Mouse (Mus musculus) embryo, embryonic 11 days (tissue): Measurements from ENCODE around the gene Olfr643.

Experiments used
- DNase-seq: peaks from one replicate; pipeline ENCODE4 v3.0.0-alpha.2; 2015

Olfr643 gene

GRCm38 (mm10) chr7:104137305-104137704 is at the start of gene Olfr643:
Gene Olfr643 (minus strand): TSS chr7:104137405.
- DNase-seq: no peak

DNA sequence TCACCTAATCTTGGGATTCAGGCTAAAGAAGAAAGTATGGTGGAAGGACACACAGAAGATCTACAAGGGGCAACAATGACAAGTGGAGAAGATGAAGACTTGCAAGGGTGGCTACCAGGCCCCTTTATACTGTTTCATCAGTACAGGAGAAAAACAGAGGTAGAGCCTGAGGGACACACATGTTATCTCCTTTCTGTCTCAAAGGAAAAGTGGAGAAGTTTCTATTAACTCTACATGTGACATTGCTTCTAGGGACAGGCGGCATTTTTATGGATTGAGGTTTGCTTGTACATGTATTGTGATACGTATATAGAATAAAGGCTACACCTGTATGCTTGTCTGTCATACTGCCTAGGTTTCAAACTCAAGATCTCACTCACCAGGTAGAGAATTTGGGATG is 46.1 kb upstream of the Olfr643 start, which contains the start of gene Olfr648:
Olfr648 (minus strand) TSS at position 101 of the 400 bp plus-strand sequence.
- DNase-seq: no peak

DNA sequence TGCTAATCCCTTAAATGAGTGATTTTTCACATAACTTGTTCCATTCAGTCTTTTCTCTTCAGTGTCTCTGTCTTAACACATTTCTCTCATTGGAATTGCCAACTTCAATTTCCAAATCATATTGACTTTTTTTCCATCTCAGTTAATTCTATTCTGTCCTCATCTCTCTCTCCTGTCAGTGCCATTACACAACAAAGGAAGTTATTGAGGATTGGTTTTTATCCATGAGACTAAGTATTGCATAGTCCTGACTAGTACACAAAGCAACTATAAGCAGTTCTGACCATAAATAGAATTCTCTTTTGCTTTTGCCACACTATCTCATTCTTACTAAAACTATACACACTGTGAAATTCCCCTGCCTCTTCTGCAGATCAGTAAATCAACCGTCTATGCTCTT is 41.9 kb upstream of the Olfr643 start:
- no peak for DNase-seq

DNA sequence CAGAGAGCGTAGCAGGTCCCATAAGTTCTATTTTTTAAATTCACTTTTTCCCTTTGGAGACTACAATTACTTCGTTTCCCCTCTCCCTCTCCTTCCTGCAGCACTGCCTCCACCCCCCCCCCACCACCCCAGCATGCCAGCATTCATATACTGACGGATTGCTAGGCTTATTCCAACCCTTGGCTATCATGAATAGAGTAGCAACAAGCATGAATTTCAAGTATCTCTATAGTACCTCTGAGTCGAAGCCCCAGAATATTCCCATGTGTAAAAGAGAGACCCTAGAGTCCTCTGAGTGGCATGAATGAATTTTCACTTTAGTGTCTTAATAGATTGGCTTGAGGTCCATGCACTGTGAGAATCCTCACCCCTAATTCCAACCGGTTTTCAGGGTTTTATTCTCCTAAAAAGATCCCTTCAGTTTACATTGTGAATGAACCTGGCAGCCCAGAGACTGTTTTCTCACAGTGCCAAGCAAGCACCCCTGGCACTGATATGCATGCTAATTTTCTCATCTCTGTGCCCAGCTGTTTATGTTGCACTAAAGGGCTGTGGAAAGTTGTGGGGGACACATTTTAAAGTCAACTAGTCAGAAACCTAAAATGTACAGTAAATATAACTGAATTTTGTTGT is 41.3 kb upstream of the Olfr643 start:
- no peak for DNase-seq

DNA sequence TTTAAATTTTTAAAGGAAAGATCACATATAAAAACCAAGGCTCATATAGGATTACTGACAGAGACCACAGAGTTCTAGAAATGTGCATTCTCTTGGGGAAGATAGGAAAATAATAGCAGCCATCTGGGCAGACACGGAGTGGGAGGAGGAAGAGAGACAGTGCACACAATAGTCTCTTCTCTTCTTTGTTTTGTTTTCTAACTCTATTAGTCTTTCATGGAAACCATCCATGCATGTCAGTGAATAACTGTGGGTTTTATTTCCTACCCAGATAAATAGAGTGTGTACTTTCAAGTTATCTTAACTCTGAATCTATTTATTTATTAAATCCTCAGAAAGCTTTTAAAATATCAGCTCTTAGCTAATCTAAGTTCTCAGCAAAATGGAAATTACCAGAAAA is 37.9 kb upstream of the Olfr643 start:
- no peak for DNase-seq

GRCm38 (mm10) chr7:104169634-104170204 is 32.5 kb upstream of the Olfr643 start:
- no peak for DNase-seq

DNA sequence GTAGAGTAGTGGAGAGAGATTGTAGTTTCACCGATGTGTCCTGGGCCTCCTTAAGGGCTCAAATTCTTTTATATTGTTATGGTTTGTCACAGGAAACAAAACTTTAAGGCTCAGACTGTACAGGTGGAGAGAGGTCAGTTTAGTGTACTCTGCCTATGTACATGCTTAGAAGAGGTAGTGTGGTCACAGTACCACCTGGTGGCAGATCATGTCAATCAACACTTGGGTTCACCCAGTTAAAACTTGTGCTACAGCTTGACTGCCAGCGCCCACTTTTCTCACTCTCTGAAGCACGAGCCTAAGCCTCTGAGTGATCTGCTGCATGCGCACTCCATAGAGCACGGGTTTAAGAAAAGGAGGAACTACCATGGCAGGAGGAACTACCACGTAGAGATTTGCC is 29.9 kb upstream of the Olfr643 start:
- DNase-seq: no peak

DNA sequence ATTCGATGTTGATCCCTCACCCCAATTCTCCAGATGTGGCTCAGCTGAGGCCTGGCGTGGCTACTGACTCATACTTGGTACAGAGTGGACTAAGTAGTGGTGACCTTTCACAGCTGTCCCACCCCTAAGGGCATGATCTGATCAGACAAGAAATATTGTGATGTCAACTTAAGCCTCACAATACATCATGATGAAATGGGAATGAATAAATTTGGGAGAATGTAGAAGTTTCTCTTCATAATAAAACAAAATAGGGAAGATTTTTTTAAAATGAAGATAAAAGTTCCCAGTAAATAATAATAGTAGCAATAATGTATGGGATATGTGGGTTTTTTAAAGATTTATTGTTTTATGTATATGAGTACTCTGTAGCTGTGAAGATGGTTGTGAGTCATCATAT is 13.3 kb upstream of the Olfr643 start, which contains the start of gene Ubqlnl:
Ubqlnl (minus strand) TSS at position 101 of the 400 bp plus-strand sequence.
- no peak for DNase-seq

GRCm38 (mm10) chr7:104143179-104143578 is 6.0 kb upstream of the Olfr643 start, which contains the start of gene Ubqln3:
Gene Ubqln3 (minus strand): TSS chr7:104143279.
- no peak for DNase-seq

DNA sequence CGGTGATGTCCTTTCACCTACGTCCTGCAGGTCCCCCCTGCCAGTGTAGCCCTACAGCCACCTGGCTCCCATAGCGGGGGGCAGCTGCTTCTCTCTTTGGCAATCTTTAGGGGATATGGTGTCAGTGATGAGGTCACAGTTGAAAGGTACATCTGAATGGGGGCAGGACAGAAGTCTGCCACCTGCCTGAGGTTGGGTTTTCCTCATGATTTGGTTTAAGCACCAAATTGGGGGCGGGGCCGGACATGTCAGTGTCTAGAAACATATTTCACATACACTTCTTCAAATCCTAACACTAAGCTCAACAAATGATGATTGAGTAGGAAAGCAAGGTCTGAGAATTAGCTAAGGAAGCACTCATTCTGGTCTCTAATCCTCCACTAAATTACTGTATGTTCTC is 7.5 kb downstream of the Olfr643 start, which contains the start of gene Ubqln5:
Ubqln5 (minus strand) TSS at position 101 of the 400 bp plus-strand sequence.
- no peak for DNase-seq

GRCm38 (mm10) chr7:104104757-104104972 is 32.5 kb downstream of the Olfr643 start, which contains the start of gene Olfr646:
Gene Olfr646 (plus strand): TSS chr7:104104873.
- no peak for DNase-seq

GRCm38 (mm10) chr7:104103913-104104756 is 33.1 kb downstream of the Olfr643 start:
- DNase-seq: no peak

DNA sequence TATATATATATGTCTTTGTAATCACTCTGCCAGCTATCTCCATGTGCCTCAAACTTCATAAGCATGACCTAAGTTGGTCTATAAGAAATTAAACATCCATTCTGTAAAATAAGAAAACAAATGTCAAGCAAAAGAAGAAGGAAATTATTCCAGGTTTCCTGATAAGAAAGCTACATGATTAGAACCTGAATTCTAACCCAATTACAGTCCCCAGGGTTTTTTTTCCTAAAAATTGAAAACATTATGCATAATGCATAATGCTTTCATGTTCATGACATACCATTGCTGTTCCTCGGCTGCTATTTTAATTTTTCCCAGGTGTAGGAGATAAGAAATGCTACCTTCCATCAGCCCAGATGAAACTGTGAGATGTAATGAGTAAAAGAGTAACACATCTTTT is 51.8 kb downstream of the Olfr643 start, which contains the start of gene Olfr645:
Olfr645 (minus strand) TSS at position 101 of the 400 bp plus-strand sequence.
- DNase-seq: no peak

DNA sequence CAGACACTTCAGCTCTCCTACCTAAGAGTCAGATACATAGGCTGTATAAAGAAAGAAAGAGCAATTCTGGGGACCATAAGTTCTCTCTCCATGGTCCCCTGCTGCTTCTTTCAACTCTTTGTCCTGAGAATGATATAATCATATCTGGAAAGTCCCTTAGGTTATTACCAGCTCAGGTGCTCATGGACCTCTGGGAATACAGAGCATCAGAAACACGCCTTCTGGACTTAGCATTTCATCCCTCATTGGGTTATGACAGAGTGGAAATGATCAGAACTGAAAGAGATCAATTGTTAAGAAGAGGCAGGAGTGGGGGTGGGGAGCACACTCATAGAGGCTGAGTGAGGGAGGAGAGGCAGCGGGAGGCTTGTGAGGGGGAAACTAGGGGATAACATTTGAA is 65.4 kb downstream of the Olfr643 start, which contains the start of gene Olfr644:
Olfr644 (minus strand) TSS at position 101 of the 400 bp plus-strand sequence.
- DNase-seq: no peak

GRCm38 (mm10) chr7:104061345-104061744 is 75.9 kb downstream of the Olfr643 start, which contains the start of gene 4930516K23Rik:
Gene 4930516K23Rik (minus strand): TSS chr7:104061445.
- no peak for DNase-seq

- DNase-seq: no peak
Observed at GRCm38 (mm10) chr7:104059215-104059614, 78.0 kb downstream of the Olfr643 start.

- DNase-seq: no peak
Observed at GRCm38 (mm10) chr7:104052566-104052965, 84.6 kb downstream of the Olfr643 start, which contains the start of gene Olfr642. Gene Olfr642 (minus strand): TSS chr7:104052666.

- DNase-seq: no peak
Observed at GRCm38 (mm10) chr7:104050745-104051144, 86.5 kb downstream of the Olfr643 start.

DNA sequence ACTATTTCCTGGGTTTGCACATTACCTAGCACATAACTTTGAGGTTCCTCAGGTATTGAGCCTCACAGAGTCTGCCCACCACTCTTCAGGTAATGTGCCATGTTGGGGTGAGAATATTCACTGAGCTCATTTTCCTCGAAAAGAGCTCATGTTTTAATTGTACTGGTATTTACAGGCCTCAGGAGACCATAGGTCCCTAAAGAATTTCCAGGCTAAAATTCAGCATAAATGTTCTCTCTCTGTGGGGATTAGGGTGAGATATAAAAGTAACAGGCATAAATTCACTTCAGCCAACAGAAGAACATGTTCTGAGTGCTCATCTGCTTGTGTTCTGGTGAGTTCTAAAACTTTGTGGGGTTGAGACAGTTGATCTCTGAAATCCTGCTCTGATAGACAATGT is 102.1 kb downstream of the Olfr643 start, which contains the start of gene Olfr641:
Olfr641 (plus strand) TSS at position 301 of the 400 bp plus-strand sequence.
- no peak for DNase-seq

DNA sequence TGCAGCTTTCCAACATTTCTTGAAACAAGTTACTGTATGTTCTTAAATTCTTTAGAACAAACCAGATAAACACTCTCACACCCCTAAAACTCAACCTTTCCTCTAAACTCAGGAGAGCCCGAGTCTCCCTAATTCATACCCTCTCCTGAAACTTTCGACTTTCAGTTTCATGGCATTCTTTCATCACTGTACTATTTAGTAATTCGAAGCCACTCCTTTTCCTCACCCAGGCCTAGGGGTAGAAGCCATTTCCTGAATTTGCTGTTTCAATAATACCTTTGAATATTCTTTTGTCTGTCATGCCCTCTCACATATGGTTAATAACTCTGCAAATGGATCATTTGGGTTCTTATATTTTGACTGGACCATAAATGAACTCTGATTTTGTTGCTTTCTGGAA is 110.2 kb downstream of the Olfr643 start:
- no peak for DNase-seq

GRCm38 (mm10) chr7:104025473-104025872 is 111.7 kb downstream of the Olfr643 start, which contains the start of gene Olfr640:
Gene Olfr640 (minus strand): TSS chr7:104025573.
- DNase-seq: no peak

- no peak for DNase-seq
Observed at GRCm38 (mm10) chr7:104021651-104022050, 115.6 kb downstream of the Olfr643 start.

DNA sequence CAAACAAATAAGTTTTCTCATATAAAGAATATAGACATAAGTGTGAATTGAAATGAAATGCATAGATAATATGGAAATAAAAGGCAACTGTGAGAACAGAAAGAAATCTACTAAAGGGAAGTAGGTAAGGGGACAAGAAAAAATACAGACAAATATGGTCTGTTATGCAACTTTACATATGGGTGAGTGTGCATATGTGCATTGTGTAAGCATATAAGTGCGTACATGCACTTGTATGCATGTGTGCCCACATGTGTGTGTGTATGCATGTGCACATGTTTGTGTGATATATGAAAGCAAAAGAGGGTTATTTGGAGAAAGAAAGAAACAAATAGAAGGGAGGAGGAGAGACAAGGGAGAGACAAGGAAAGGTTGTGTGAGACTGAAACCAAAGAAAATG is 118.3 kb downstream of the Olfr643 start:
- DNase-seq: no peak
